Mouse (Mus musculus): Measurements from ENCODE around the gene Crebbp. TPM values are rescaled to one million over a fixed set of nuclear protein-coding genes. Genes with fewer than 3 reads are reported as not detected.

The Crebbp gene
- total RNA-seq, 2 experiments from 2014 or later = 10.2 to 39.7 TPM

DNA sequence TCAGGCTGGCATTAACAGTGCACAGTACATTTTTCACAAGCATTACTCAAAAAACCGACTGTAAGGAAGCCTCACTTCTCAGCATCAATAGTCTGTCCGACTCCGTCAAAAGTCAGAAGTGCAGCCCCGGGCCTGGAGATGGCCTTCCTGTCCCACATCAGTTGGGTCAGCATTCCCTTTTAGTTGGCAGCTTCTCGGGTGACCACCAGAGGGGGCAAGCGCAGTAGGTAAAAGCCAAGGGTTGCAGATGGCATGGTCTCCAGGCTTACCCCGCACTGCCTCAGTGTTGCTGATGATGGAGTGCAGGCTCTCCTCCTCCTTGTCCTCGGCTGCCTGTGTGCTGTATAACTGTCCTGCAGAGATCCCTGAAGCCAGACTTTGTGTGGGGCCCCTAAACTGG, 145.2 kb downstream of the Crebbp start:
- ATAC-seq (replicated peaks; ENCODE audit: low FRiP score, low TSS enrichment, poor library complexity, severe bottlenecking) = peak; percentile 90

DNA sequence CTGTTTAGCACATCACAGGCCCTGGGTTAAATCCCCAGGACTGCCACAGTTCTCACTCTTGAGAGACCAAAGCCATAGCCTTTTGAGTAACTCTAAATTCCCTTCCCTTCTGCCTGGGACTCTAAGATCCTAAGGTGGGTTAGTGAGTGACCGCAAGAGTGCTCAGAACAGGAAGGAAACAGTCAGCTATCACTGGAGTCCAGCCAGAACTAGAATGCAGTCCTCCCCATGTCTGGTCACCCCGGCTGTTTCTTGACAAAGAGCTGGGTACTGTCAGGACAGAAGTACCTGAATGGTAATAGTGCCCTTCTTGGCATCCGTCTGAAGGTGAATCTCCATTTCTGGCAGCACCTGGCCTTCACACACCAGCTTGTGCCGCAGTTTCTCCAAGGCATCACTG, 148.9 kb downstream of the Crebbp start:
- ATAC-seq (replicated peaks; ENCODE audit: low FRiP score, low TSS enrichment, poor library complexity, severe bottlenecking) = no peak

DNA sequence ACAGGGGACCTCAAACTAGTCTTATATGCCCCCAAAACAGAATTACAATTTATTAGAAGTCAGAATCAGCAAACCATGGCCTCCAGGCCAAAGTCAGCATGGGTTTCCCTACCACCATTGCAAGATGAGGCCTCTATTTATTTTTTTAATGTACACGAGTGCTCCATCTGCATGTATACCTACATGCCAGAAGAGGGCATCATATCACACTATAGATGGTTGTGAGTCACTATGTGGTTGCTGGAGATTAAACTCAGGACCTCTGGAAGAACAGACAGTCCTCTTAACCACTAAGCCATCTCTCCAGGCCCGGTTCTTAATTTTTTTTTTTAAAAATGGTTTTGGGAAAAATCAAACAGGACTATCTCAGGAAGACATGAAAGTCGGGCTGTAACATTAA, 160.0 kb downstream of the Crebbp start:
- ATAC-seq (replicated peaks; ENCODE audit: low FRiP score, low TSS enrichment, poor library complexity, severe bottlenecking) = no peak

DNA sequence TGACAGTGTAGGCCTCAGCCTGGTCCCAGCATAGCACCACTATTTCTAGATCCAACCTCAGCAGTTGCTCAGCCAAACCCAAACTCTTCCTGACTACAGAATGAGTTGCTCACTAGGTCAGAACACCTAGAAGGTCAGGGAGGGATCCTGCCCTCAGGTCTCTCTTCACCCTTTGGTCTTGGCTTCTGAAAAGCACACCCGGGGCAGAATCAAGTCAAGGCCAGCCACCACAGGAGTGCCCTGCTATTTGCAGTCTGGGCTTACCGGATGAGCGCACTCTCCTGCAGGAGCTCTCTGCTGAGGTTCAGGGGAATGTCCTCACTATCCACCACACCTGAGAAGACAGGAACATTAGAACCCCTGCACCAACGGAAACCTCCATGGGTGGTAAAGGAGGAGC, 161.2 kb downstream of the Crebbp start:
- no peak for ATAC-seq (replicated peaks; ENCODE audit: low FRiP score, low TSS enrichment, poor library complexity, severe bottlenecking)

DNA sequence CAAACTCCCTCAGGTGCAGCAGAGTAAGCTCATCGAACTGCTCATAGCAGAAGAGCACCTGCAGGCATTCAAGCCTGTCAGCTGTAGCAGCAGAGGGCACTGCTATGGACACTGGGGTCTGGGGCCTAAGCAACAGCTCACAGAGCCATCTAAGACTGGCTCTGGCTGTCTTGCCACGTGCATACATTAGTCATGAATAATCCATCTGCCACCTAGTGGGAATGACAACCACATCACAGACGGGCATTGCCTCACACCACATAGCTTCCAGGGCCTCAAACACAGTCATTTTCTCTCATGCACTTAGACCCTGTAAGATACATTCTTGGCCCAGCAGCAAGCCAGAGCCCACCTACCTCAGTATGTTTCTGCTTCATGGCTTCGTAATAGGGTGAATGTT, 168.3 kb downstream of the Crebbp start:
- ATAC-seq (replicated peaks; ENCODE audit: low FRiP score, low TSS enrichment, poor library complexity, severe bottlenecking) = no peak

DNA sequence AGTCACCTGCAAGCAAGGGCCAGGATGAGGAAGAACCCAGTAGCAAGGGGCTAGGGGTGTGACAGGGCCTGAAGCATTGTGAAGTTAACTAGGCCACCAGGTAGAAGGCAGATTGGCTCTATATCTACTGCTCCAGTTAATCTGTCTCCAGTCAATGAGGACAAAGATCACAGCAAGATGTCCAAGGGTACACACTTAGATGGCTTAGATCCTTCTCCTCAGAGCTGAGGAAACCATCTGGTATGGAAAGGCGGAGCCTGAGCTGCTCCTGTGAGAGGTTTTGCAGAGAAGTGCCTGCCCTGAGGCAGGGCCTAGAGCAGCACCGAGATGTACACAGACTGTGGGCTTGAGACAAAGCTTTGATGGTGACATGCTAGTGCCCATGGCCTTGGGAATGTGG, 169.7 kb downstream of the Crebbp start:
- no peak for ATAC-seq (replicated peaks; ENCODE audit: low FRiP score, low TSS enrichment, poor library complexity, severe bottlenecking)

DNA sequence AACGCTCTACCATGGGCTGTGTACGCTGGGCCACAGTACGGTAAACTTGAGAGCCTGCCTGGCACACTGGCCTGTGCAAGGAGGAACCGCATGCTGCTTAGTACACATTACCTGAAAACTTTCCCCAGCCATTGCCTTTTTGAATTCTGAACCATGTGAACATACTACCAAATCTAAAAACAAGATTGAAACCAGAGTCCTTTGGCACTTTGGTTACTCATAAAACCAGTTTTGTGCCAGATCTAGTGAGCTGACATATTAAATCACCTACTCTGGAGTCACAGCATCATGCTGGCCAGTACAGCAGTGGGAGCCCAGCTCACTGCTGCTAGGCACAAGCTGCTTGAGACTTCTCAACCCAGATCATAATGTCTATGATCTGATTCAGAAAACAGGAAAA, 172.2 kb downstream of the Crebbp start:
- no peak for ATAC-seq (replicated peaks; ENCODE audit: low FRiP score, low TSS enrichment, poor library complexity, severe bottlenecking)

DNA sequence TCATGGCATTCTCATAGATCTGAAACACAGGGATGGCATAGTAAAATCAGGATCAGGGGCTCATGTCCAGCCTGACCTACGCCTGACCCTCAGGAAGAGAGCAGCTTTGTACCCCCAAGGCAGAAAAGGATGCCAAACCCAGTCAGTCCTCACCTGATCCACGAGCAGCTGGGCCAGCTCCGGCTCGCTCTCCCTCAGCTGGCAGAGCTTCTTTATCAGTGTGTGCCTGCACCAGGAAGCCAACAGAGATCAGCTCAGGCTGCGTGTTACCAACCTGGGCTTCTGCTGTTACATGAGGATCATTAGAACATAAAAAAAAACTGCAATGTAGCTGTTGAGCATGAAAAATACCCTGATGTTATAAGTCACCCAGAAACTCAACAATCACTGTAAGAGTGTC, 173.6 kb downstream of the Crebbp start:
- ATAC-seq (replicated peaks; ENCODE audit: low FRiP score, low TSS enrichment, poor library complexity, severe bottlenecking) = no peak

DNA sequence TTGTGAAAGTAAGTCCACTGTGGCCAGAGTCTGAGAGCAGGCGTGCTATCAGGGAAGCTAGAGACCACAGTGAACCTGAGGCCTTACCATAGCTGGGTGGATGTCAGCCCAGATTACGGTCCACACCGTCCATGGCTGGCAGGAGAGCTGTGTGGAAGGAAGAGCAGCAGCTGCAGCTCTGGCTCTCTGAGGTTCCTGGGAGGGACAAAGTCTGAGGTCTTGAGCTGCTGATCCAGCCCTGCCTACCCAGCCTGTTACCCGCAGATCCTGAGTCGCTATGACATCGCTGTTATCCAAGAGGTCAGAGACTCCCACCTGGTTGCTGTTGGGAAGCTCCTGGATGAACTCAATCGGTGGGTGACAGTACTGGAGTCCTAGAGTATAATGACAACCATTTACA, 176.1 kb downstream of the Crebbp start:
- no peak for ATAC-seq (replicated peaks; ENCODE audit: low FRiP score, low TSS enrichment, poor library complexity, severe bottlenecking)

DNA sequence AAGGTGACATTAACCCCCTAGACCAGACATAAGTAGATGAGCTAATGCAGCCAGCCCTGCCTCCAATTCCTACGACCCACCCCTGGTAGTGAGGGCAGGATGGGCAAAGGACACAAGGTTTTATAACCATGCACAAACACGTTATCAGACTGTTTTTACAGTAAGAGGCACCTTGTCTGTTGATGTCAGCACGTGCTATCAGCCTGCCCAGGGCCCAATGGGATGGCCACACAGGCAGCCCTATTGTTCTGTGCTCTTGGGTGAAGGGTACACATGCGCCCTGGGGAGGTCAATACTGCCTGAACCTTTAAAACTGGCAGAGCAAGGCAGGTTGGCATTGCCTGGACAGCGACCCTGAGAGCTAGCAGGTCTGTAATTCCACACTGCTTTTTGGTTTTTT, 177.0 kb downstream of the Crebbp start, which contains the start of gene Dnase1:
Dnase1 (plus strand) TSS at position 136 of the 400 bp plus-strand sequence.
- no peak for ATAC-seq (replicated peaks; ENCODE audit: low FRiP score, low TSS enrichment, poor library complexity, severe bottlenecking)

DNA sequence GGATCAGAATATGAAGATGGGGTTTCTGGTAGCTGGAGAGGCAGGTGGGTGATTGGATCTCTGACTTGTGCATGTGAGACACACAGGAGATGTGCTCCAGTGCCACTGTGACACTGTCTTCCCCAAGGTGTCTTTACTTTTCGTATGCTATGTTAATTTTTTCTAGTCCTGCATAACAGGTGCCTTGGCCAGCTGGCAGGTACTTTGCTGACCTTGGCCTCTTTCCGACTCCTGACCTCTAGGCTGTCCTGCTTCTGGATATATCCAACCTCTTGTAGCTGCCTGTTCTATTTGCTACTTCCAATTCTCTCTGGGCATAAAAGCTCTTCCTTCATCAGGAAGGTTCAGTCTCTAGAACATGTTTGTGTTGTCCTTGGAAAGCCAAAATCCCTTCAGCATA, 178.2 kb downstream of the Crebbp start:
- no peak for ATAC-seq (replicated peaks; ENCODE audit: low FRiP score, low TSS enrichment, poor library complexity, severe bottlenecking)

DNA sequence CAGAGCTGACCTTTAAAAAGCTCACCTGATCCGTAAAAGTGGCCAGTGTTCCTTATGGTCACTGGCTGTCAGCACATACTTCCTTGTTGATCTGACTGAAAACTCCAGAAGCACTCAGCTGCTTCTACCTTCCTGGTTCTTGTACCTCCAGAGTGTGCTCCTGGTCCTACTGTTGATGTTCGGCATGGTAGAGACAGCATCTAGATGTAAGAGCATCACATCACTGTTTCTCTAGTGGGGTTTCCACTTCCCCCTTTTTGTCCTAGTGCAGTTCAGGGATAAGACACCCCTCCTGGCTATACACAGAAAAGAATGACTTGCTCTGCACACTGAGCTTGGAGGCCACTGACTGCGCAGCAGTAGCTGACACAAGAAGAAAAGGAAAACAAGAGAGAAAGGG, 179.3 kb downstream of the Crebbp start:
- ATAC-seq (replicated peaks; ENCODE audit: low FRiP score, low TSS enrichment, poor library complexity, severe bottlenecking) = no peak

DNA sequence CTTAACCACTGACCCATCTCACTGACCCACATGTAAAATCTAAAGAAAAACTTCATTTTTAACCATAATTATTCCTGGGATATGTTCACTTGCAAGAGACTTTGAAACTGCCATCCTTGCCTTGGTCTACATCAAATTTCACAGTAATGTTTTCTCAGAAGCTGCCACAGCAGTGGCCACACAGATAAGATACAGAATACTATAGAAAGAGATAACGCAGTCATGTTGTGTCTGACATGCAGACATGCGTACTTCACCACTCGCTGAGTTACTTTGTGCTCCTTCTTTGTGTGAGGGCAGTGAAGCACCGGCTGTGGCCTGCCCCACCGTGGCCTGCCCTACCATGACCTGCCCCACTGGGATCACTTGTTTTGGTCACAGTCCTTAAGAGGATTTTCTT, 179.8 kb downstream of the Crebbp start:
- ATAC-seq (replicated peaks; ENCODE audit: low FRiP score, low TSS enrichment, poor library complexity, severe bottlenecking) = peak; percentile 64

DNA sequence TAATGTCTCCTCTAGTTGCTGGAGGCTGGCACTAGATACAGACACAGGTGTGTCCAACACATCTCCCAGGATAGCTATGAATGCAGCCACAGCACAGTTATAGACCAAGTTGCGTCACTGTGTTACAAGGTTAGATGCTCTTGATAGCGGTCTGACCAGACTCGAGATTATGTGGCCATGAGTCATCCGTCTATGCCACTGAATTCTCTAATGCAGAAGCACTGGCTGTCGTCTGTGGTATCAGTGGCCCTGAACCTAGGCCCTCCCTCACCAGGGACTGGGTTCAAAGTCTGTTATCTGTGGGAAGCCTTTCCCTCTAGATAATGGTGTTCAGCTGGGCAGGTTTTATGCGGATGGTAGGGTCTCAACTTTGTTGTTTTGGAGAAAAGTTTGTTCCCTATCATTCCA, 181.5 kb downstream of the Crebbp start:
- ATAC-seq (replicated peaks; ENCODE audit: low FRiP score, low TSS enrichment, poor library complexity, severe bottlenecking) = peak; percentile 44

DNA sequence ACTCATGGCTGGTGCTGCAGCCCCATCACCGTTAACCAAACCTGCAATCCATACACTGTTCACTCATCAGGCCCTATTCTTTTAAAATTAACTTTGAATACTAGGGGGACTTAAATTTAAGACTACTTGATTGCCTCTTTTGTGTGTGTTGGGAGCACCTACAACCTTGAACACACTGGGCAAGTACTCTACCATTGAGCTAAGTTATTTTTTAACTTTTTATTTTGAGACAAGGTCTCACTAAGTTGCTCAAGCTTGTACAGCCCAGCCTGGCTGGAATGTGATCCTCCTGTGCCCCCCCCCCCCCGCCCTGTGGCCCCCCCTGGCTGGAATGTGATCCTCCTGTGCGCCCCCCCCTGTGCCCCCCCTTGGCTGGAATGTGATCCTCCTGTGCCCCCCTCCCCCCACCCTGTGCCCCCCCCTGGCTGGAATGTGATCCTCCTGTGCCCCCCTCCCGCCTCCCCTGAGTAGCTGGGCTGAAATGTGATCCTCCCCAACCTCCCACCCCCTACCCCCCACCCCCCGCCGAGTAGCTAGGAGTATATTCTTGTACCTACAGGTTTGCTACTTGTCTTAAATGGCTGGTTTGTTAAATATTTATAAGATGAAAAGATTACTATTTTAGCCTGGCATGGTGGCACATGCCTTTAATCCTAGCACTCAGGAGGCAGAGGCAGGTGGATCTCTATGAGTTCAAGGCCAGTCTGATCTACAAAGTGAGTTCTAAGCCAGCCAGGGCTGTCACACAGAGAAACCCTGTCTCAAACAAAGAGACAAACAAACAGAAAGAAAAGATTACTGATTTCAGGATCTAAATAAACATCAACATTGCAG, 182.1 kb downstream of the Crebbp start:
- no peak for ATAC-seq (replicated peaks; ENCODE audit: low FRiP score, low TSS enrichment, poor library complexity, severe bottlenecking)

Other genes starting within 250 kb of the Crebbp start
- 4.6 and 10.1 TPM in 2 replicates for gene Nlrc3, start 237.4 kb downstream of the Crebbp start, total RNA-seq (2014; fragmentation: Nextera tagmentation)
- gene Nlrc3, start 237.4 kb downstream of the Crebbp start, total RNA-seq (2017) = 0.66 and 1.4 TPM in 2 replicates
- gene Slx4, start 210.2 kb downstream of the Crebbp start, total RNA-seq (2014; fragmentation: Nextera tagmentation) = 45.8 and 61.3 TPM in 2 replicates
- gene Slx4, start 210.2 kb downstream of the Crebbp start, total RNA-seq (2017) = 34.7 and 35.6 TPM in 2 replicates
- not detected in 2 replicates for gene Dnase1, start 177.1 kb downstream of the Crebbp start, total RNA-seq (2014; fragmentation: Nextera tagmentation)
- gene Dnase1, start 177.1 kb downstream of the Crebbp start, total RNA-seq (2017) = 0.11 and 0.75 TPM in 2 replicates
- gene Trap1, start 136.2 kb downstream of the Crebbp start, total RNA-seq (2014; fragmentation: Nextera tagmentation) = 137 and 143 TPM in 2 replicates
- 152 and 170 TPM in 2 replicates for gene Trap1, start 136.2 kb downstream of the Crebbp start, total RNA-seq (2017)
- gene Adcy9, start 206.5 kb upstream of the Crebbp start, total RNA-seq (2014; fragmentation: Nextera tagmentation) = 3.3 and 7.0 TPM in 2 replicates
- 4.7 and 6.5 TPM in 2 replicates for gene Adcy9, start 206.5 kb upstream of the Crebbp start, total RNA-seq (2017)

Data from megakaryocyte-erythroid progenitor cell, adult 5-6 weeks (primary cell).